Mouse (Mus musculus) heart, adult 2 months (tissue): Measurements from ENCODE around the gene Grm3.

Source experiments
- CTCF ChIP-seq: fragments of 200-600 bp; IDR thresholded peaks from 2 replicates; pipeline ENCODE4 v1.8.1; 2022; ENCODE audit warnings: antibody characterized with exemption, mild to moderate bottlenecking, moderate library complexity
- EP300 ChIP-seq: fragments of 200-500 bp; IDR thresholded peaks from 2 replicates; pipeline ENCODE4 v1.6.1; 2011; ENCODE audit warnings: low read depth, low read length, control low read depth; ENCODE audit not compliant: insufficient read depth

- TF ChIP-seq CTCF (no peak), EP300 (no peak)
Observed at GRCm38 (mm10) chr5:9724956-9725600, at the start of gene Grm3.
